Mouse (Mus musculus): ENCODE measurements around the gene Tubb4b. TPM values are rescaled to one million over a fixed set of nuclear protein-coding genes. Genes with fewer than 3 reads are reported as not detected.

Gene Tubb4b
- 2,564 and 2,638 TPM in 2 replicates for polyA plus RNA-seq (2012; rRNA removed)

- no peaks in the 10 kb centered on the region for H3K27me3 ChIP-seq (ENCODE audit: control insufficient read depth, insufficient read depth, low read length)
- peak within 1 kb of the TSS; percentile 99 for H3K27ac ChIP-seq (ENCODE audit: control insufficient read depth, insufficient read depth, low read depth, low read length)
- H3K36me3 ChIP-seq (ENCODE audit: control insufficient read depth, insufficient read depth, low read length): no peaks in the 10 kb centered on the region
- TF ChIP-seq POLR2A (IDR thresholded peaks at IDR 0.05; ENCODE audit: control insufficient read depth, low read depth, low read length) (peak; percentile 99), CTCF (IDR thresholded peaks at IDR 0.05; ENCODE audit: control insufficient read depth, insufficient read depth, insufficient replicate concordance, low read depth, low read length) (0 out of 2 replicates have a peak, but pooled peaks have one; percentile 9)
- H3K4me1 ChIP-seq (ENCODE audit: control insufficient read depth, insufficient read depth, low read length): peaks cover 4% of the 10 kb centered on the region; the same call in 1 of the 2 replicates
- H3K4me3 ChIP-seq (ENCODE audit: control insufficient read depth, low read depth, low read length): peak within 1 kb of the TSS; percentile 100
These were observed at the start of gene Tubb4b for GRCm38 (mm10) chr2:25224492-25224765. Gene Tubb4b, minus strand, starts transcription at chr2:25224702.

GRCm38 (mm10) chr2:25273010-25273409 is 48.5 kb upstream of the Tubb4b start:
- Histone ChIP-seq H3K27ac (ENCODE audit: control insufficient read depth, insufficient read depth, low read depth, low read length) (peak overlapping the region; percentile 37; the same call in 1 of the 2 replicates), H3K27me3 (ENCODE audit: control insufficient read depth, insufficient read depth, low read length) (no peaks in the 10 kb centered on the region), H3K4me3 (ENCODE audit: control insufficient read depth, low read depth, low read length) (peak overlapping the region; percentile 91), H3K4me1 (ENCODE audit: control insufficient read depth, insufficient read depth, low read length) (peaks cover 8% of the 10 kb centered on the region), H3K36me3 (ENCODE audit: control insufficient read depth, insufficient read depth, low read length) (no peaks in the 10 kb centered on the region)
- no peak for TF ChIP-seq POLR2A (IDR thresholded peaks at IDR 0.05; ENCODE audit: control insufficient read depth, low read depth, low read length)
- TF ChIP-seq CTCF (IDR thresholded peaks at IDR 0.05; ENCODE audit: control insufficient read depth, insufficient read depth, insufficient replicate concordance, low read depth, low read length): no peak

GRCm38 (mm10) chr2:25272515-25272914 is 48.0 kb upstream of the Tubb4b start:
- peak overlapping the region; percentile 91 for H3K4me3 ChIP-seq (ENCODE audit: control insufficient read depth, low read depth, low read length)
- no peaks in the 10 kb centered on the region for H3K36me3 ChIP-seq (ENCODE audit: control insufficient read depth, insufficient read depth, low read length)
- H3K4me1 ChIP-seq (ENCODE audit: control insufficient read depth, insufficient read depth, low read length): peaks cover 8% of the 10 kb centered on the region
- TF ChIP-seq POLR2A (IDR thresholded peaks at IDR 0.05; ENCODE audit: control insufficient read depth, low read depth, low read length) (no peak), CTCF (IDR thresholded peaks at IDR 0.05; ENCODE audit: control insufficient read depth, insufficient read depth, insufficient replicate concordance, low read depth, low read length) (no peak)
- peak overlapping the region; percentile 37; the same call in 1 of the 2 replicates for H3K27ac ChIP-seq (ENCODE audit: control insufficient read depth, insufficient read depth, low read depth, low read length)
- no peaks in the 10 kb centered on the region for H3K27me3 ChIP-seq (ENCODE audit: control insufficient read depth, insufficient read depth, low read length)

GRCm38 (mm10) chr2:25271827-25272511 is 47.5 kb upstream of the Tubb4b start, which contains the start of the genes Ssna1 and Anapc2:
Gene Ssna1, minus strand, starts transcription at chr2:25272438.
Gene Anapc2, plus strand, starts transcription at chr2:25272478.
- peaks cover 8% of the 10 kb centered on the region for H3K4me1 ChIP-seq (ENCODE audit: control insufficient read depth, insufficient read depth, low read length)
- TF ChIP-seq POLR2A (IDR thresholded peaks at IDR 0.05; ENCODE audit: control insufficient read depth, low read depth, low read length) (peak; percentile 99), CTCF (IDR thresholded peaks at IDR 0.05; ENCODE audit: control insufficient read depth, insufficient read depth, insufficient replicate concordance, low read depth, low read length) (no peak; the same call in 1 of the 2 replicates)
- H3K4me3 ChIP-seq (ENCODE audit: control insufficient read depth, low read depth, low read length): peak within 1 kb of the TSS; percentile 91
- H3K27ac ChIP-seq (ENCODE audit: control insufficient read depth, insufficient read depth, low read depth, low read length): peak within 1 kb of the TSS; percentile 80
- no peaks in the 10 kb centered on the region for H3K36me3 ChIP-seq (ENCODE audit: control insufficient read depth, insufficient read depth, low read length)
- H3K27me3 ChIP-seq (ENCODE audit: control insufficient read depth, insufficient read depth, low read length): no peaks in the 10 kb centered on the region

- TF ChIP-seq CTCF (IDR thresholded peaks at IDR 0.05; ENCODE audit: control insufficient read depth, insufficient read depth, insufficient replicate concordance, low read depth, low read length) (no peak), POLR2A (IDR thresholded peaks at IDR 0.05; ENCODE audit: control insufficient read depth, low read depth, low read length) (no peak)
- H3K36me3 ChIP-seq (ENCODE audit: control insufficient read depth, insufficient read depth, low read length): no peaks in the 10 kb centered on the region; the same call in 1 of the 2 replicates
- no peak overlapping the region for H3K27ac ChIP-seq (ENCODE audit: control insufficient read depth, insufficient read depth, low read depth, low read length)
- H3K4me1 ChIP-seq (ENCODE audit: control insufficient read depth, insufficient read depth, low read length): peaks cover 24% of the 10 kb centered on the region
- no peaks in the 10 kb centered on the region for H3K27me3 ChIP-seq (ENCODE audit: control insufficient read depth, insufficient read depth, low read length)
- no peak overlapping the region for H3K4me3 ChIP-seq (ENCODE audit: control insufficient read depth, low read depth, low read length)
These were observed 43.3 kb upstream of the Tubb4b start for GRCm38 (mm10) chr2:25267746-25268309.

- no peak for TF ChIP-seq CTCF (IDR thresholded peaks at IDR 0.05; ENCODE audit: control insufficient read depth, insufficient read depth, insufficient replicate concordance, low read depth, low read length)
- TF ChIP-seq POLR2A (IDR thresholded peaks at IDR 0.05; ENCODE audit: control insufficient read depth, low read depth, low read length): no peak
- no peak overlapping the region for H3K4me3 ChIP-seq (ENCODE audit: control insufficient read depth, low read depth, low read length)
- H3K4me1 ChIP-seq (ENCODE audit: control insufficient read depth, insufficient read depth, low read length): peaks cover 22% of the 10 kb centered on the region
These were observed 42.7 kb upstream of the Tubb4b start for GRCm38 (mm10) chr2:25267241-25267640.

GRCm38 (mm10) chr2:25266720-25267119 is 42.2 kb upstream of the Tubb4b start:
- no peaks in the 10 kb centered on the region for H3K27me3 ChIP-seq (ENCODE audit: control insufficient read depth, insufficient read depth, low read length)
- no peaks in the 10 kb centered on the region; the same call in 1 of the 2 replicates for H3K36me3 ChIP-seq (ENCODE audit: control insufficient read depth, insufficient read depth, low read length)
- H3K4me3 ChIP-seq (ENCODE audit: control insufficient read depth, low read depth, low read length): no peak overlapping the region
- no peak overlapping the region for H3K27ac ChIP-seq (ENCODE audit: control insufficient read depth, insufficient read depth, low read depth, low read length)
- H3K4me1 ChIP-seq (ENCODE audit: control insufficient read depth, insufficient read depth, low read length): peaks cover 25% of the 10 kb centered on the region
- no peak for TF ChIP-seq CTCF (IDR thresholded peaks at IDR 0.05; ENCODE audit: control insufficient read depth, insufficient read depth, insufficient replicate concordance, low read depth, low read length)
- no peak for TF ChIP-seq POLR2A (IDR thresholded peaks at IDR 0.05; ENCODE audit: control insufficient read depth, low read depth, low read length)

More at GRCm38 (mm10) chr2:25267241-25267640, 42.7 kb upstream of the Tubb4b start:
- Histone ChIP-seq H3K27ac (ENCODE audit: control insufficient read depth, insufficient read depth, low read depth, low read length) (no peak overlapping the region), H3K27me3 (ENCODE audit: control insufficient read depth, insufficient read depth, low read length) (no peaks in the 10 kb centered on the region), H3K36me3 (ENCODE audit: control insufficient read depth, insufficient read depth, low read length) (no peaks in the 10 kb centered on the region; the same call in 1 of the 2 replicates)

Data from testis, adult 2 months (tissue).